Mouse (Mus musculus): ENCODE measurements around the gene Orc1.

Orc1 gene

DNA sequence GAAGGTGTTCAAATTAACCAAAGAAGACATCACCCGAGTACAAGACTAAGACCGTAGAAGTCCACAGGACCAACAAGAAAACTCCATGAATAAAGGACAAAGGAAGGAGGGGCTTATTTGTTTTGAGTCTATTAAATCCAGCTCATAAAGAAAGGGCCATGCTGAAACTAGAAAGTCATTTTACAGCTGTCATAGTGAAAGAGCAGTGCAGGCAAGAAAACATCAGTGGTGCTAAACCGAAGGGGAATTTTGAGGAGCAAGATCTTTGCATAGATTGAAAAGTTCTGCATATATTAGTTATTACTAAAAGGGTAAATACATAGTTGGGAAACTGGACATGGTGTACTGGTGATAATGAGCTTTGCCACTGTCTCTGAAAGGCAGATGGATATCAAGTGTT lies 58.5 kb downstream of the Orc1 start:
- DNase-seq: no peak

DNA sequence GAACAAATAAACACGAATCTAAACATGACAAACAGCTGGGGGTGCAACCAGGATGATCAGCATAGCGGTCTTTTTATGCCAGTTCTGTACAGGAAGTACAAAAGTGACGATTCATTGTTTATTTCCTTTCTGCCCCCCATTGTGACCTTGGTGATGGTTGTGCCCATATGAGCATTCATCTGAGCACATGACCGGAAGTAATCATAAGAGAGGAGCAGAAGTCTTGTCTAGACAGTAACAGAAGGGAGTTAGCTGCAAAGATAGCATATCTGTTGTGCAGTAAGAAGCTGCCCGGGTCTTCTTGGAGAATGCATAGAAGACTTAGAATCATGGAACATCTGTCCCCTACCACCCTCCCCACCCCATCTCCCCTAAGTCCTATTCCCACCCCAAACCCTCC lies 59.5 kb downstream of the Orc1 start:
- DNase-seq: peak; percentile 15

DNA sequence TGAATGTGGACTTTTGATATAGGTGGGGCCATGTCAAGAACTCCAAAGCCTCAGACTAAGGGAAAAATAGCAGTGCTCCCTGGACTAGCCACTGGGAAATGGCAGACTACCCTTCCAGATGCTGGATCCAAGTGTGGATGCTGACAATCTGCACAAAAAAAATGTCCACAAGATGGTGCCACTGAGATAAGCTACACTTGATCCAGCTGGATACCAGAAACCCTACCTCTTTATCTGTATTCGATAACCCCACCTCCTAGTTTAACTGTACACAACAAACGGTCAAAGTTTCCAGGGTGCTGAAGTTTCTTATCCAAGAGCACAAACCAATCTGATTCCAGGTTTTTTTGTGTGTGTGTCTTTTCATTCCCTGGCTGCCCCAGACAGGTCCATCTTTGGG lies 85.2 kb downstream of the Orc1 start:
- DNase-seq: no peak
